Mouse (Mus musculus): Measurements from ENCODE around the gene Ccdc58. TPM values are rescaled to one million over a fixed set of nuclear protein-coding genes. Genes with fewer than 3 reads are reported as not detected.
"Not testable (repeated sequence)": the region's sequence is repeated elsewhere in the genome, so short reads cannot be mapped to it uniquely, and the experiment has no call there.

The Ccdc58 gene
- polyA plus RNA-seq, 2 experiments from 2014 or later, result 19.6 to 33.4 TPM

DNA sequence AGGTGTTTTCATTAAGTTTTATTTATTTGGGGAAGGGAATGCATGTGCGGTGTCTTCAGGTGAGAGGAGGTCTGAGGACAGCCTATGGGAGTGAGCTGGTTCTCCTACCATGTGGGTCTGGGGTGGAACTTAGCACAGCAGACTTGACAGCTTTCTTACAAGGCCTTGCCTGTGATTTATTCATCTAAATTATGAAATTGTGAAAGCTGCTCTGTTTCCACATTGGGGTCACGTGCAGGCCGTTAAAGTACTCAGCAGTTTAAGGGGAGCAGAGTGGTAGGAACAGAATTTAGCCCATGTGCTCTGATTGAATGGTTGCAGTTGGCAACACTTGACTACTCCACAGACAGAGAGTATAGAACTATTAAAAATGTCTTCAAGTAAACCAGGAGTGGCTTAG lies 8.4 kb downstream of the Ccdc58 start:
- ATAC-seq, result no peak

DNA sequence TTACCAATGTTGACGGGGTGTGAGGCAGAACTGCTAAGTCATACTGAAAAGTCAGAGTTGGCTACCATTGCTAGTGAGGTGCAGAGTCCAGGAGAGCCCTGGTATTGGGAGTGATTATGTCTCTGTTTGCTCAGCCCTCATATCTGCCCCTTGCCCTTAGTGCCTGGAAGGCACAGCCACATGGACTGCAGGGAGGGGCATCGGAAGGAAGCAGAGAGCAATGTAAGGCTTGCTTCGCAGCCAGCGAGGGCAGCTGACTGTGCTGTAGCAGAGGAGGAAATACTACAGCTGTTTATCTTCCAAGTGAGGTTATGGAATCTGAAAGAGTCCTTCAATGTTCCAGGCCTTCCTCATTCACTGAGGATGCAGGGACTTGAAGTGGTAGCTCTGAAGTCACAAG lies 16.4 kb downstream of the Ccdc58 start:
- ATAC-seq, result no peak

DNA sequence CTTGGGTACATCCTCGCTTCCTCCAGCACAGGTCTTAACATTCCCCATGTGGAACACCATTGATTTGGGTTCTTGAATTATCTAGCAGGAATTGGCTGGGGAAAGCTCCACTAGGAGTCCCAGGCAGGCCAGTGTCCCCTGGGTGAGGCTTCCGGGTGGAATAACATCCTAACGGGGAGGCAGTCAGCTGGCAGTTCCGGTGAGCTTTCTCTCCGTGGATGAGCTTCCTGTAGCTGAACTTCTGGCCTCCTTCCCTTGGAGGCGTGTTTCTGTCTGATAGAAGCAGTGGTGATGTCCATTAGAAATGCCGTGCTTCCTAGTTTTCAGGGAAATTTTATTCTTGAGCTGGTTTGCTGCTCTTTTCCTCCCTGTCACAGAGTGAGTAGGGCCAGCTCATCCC lies 17.6 kb downstream of the Ccdc58 start:
- no peak for ATAC-seq

DNA sequence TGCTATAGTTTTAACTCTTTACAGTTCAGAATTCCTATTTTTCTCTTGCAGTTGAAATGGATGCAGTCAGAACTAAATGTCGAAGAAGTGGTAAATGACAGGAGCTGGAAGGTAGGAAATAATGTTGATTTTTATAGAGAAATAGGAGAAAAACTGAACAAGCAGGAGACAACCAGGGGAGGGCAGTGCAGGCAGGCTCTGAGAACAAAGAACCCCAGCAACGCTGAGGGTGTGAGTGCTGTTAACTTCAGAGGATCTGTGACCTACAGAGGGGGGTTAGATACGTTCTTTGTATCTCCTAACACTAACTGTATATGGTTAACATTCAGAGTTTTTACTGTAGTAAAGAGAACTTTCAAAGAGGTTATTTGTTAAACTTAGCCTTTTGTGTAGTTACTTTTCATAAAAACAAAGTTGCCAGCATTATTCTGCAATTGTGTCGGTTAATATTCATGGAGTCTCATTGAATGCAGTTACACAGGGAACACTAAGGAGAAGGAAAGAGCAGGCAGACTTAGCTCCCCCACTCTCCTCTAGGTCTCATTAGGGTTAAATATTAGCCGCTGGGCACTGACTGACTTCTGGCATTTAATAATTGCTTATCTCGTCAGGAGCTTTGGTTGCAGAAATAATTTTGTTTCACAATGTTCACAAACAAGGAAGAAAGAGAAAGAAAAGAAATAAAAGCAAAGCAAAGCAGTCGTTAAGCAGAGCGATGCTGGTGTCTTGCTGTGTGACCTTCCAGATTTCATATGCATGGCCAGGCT lies 18.5 kb downstream of the Ccdc58 start:
- no peak for ATAC-seq

DNA sequence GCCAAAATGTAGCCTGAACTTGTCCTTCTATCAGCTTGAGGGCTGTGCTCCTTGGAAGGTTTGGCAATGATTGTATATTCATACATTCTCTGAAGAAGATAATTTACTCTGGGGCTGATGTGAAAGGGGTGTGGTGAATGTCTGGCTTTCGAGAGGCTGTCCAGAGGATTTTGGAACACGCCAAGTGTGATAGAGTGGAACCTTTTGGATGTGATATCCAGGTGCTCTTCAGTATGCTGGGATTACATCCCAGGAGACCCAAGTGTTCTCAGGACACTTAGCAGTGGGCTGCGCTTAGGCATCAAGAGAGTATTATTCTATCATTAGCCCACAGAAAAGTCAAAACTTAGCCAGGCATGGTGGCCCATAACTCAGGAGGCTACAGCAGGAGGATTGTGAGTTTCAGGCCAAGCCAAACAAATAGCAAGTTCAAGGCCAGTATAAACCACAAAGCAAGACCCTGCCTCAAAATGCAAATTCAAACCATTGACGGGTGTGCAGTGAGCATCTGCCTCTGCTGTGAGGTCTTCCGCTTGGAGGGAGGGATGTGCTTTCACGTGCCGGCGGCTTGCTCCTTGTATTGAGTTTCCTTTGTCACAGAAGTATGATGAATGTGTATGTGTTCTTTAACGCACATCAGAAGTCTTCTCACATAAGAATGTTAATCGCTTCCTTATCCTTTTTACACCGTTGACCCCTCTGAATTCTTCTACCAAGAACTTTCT lies 19.5 kb downstream of the Ccdc58 start:
- no peak for ATAC-seq

DNA sequence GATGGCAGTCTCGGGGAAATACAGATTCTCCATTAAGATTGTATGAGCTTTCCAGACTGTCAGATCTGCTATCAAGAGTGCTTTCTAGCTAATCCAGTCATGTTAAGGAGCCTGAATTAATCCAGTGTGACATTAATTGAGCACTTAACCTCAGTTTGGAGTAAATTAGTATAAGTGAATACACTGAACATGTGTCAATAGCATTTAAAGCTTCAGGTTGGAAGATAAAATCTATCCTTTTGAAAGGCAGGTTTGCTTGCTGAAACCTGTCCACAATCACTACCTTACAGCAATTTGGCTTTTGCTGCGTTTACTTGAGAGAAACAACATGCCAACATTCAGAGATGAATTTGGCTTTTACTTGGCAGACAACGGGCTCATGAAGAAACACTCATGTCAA lies 22.6 kb downstream of the Ccdc58 start:
- no peak for ATAC-seq

DNA sequence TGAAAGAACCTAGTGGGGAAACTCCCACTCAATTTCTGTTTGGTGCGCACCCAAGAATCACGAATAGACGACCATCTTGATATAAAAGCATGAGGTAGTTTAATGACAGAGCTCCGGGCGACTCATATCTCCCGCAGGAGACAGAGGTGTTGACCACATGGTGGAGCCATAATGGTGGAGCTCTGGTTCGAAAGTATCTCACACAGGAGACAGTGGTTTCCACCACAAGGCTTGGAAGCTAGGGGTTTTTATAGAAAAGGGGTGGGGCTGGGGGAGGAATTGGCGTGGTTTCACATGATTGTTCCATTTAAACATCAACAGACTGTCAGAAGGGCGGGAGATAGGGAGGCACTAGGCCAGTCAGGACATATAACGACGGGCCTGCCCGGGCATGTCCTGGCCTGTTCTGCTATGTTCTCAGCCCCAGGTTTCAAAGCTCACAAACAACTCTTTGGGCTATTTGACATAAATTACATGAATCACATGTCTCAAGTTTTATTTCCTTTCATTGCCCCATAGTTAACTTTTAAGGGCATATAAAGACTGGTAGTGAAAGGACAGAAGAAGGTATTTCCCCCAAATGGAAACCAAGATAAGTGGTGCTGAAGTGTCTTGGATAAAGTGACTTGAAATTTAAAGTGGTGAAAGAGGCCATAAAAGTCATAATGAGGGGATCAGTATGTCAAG lies 26.5 kb downstream of the Ccdc58 start:
- not testable (repeated sequence) for ATAC-seq

DNA sequence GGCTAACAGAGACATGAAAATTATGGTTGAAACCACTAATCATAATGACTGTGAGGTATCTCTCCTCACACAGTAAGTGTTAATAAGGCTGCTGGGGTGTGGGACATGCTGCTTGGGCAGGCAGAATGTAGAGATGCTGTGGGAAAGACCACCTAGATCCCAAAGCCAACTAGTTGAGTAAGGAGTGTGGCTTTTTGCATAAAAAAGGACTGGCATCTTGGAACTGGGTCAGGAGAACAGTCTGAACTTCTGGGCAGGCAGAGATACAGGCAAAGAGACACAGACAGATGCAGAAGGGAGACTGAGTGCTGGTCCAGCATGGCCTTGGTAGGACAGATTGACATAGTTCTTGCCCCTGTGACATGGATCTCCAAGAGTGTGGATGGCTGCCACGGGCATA lies 30.0 kb downstream of the Ccdc58 start:
- ATAC-seq, result no peak

DNA sequence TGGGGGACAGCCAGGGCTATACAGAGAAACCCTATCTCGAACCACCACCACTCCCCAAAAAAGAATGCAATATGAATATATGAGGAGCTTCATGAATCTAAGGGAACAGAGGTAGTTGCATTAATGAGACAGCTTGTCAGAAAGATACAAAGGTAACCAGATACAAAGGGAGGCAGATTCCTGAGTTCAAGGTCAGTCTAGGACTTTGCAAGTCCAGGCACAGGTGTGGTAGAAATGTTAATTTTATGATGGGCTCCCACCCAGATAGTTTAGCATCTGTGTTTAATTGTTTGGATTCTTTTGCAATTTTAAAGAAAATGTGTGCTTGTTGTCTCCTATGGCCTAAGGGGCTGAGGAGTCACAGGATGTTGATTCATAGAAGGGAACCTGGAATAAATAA lies 30.7 kb downstream of the Ccdc58 start:
- no peak for ATAC-seq

DNA sequence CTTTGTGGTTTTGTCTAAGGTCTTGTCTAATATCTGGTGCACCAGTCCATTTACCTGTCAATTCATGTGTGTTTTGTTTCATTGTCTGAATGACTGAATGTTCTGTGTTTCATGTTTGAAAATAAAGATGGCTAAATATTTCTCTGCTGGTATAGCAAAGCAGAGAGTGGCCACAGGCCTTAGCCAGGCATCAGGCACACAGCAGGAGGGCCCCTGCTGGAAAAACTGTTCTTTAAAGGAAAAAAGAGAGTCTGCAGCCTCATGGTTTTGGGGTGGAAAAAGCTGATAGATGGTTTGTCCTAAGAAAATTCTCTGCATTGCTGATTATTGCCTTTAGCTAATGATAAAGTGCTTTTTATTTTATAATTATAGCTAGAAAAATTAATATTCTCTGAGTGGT lies 40.0 kb downstream of the Ccdc58 start:
- not testable (repeated sequence) for ATAC-seq

DNA sequence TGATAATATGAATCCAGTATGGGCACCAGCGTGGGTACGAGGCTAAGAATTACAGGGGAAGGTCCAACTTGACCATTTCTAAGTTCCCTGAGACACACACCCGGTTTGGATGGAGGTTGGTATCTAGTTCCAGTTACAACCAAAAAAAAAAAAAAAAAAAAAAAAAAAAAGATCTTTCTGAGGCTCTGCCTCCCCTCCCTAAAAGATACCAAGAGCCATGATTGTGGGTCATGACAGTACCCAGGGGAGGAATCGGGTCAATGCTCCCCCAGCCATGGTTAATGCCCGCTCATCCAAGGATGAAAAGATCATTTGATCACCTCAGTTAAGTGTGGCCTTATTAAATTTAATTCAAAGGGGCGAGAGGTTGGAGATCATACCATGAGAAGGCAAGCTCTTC lies 44.3 kb downstream of the Ccdc58 start:
- not testable (repeated sequence) for ATAC-seq

DNA sequence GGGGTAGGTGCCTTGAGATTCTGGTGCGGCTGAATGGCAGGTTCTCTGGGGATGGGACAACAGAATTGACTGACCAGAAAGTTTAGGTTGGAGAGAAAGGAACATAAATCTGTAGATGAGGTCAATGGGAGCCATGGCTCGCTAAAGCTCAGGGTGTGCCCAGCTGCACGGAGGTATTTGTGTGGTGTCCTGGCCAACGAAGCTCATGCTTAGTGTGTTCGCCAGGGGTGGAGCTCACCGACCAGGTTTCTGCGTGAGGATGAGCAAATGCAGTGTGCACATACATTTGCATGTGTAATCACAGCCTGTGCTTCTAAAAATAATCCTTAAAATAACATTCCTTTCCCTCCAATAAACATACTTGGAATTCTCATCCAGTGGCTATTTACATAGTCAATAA lies 56.6 kb downstream of the Ccdc58 start:
- ATAC-seq, result no peak

DNA sequence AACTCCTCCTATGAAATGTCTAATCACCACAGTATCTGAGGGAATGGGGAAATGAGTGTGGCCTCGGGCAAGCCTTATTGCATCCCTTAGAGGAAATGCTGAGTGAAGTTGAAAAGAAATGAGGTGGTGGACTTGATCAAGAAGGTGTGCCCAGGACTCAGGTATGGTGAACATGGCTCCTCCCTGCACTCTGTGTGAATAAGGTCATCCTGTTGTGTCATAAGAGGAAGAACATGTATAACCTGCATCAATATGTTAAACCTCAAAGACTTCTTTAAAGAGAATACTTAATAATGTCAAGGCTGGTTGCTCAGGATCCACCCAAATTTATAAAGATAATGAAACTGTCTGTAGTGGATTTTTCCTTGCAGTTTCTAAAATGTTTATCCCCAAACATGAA lies 59.7 kb downstream of the Ccdc58 start, which contains the start of gene Csta1:
TSS of gene Csta1 (minus strand) at position 101 of the 400 bp plus-strand sequence.
- no peak for ATAC-seq

DNA sequence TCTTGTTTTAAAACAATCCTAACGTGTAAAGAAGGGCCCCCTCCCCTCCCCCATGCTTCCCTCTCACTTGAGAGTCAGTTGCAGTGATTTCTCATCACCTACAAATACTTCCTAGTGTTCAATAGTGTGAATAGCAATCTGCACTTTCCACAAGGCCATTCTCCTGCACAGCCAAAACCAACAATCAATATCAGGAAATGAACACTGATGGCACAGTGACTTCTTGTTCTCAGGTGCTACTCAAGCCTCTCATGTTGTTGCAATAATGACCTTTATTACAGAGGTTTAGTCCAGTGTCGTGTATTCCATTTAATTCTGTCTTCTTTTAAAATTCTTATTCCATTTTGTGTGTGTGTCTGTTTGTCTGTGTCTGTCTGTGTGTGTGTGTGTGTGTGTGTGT lies 66.7 kb downstream of the Ccdc58 start:
- no peak for ATAC-seq

Other genes with a start within 250 kb of the Ccdc58 start
- gene Parp14, start 200.1 kb upstream of the Ccdc58 start, polyA plus RNA-seq (2017; shearing (Covaris generic)), result 10 to 100 TPM; 38.7 to 42.6 TPM
- gene Parp9, start 133.2 kb upstream of the Ccdc58 start, polyA plus RNA-seq (2017; shearing (Covaris generic)), result 10 to 100 TPM; 83.1 to 86.9 TPM
- 10 to 100 TPM; 61.6 to 62.8 TPM for gene Dtx3l, start 132.5 kb upstream of the Ccdc58 start, polyA plus RNA-seq (2017; shearing (Covaris generic))
- 10 to 100 TPM; 39.4 to 45.3 TPM for gene Kpna1, start 92.9 kb upstream of the Ccdc58 start, polyA plus RNA-seq (2017; shearing (Covaris generic))
- gene Wdr5b, start 30.5 kb upstream of the Ccdc58 start, polyA plus RNA-seq (2017; shearing (Covaris generic)), result 1 to 10 TPM; 6.6 to 7.8 TPM
- 100 to 1,000 TPM in 1 of 2 experiments, 10 to 100 TPM in 1; 91.6 to 121 TPM for gene Fam162a, start 91 bp upstream of the Ccdc58 start, polyA plus RNA-seq (2017; shearing (Covaris generic))
- under 1 TPM in 1 of 2 experiments, not detected in 1; 0.37 TPM for gene Csta1, start 59.6 kb downstream of the Ccdc58 start, polyA plus RNA-seq (2017; shearing (Covaris generic))
- not detected for gene Stfa2l1, start 85.1 kb downstream of the Ccdc58 start, polyA plus RNA-seq (2017; shearing (Covaris generic))
- gene Gm5483, start 112.5 kb downstream of the Ccdc58 start, polyA plus RNA-seq (2017; shearing (Covaris generic)), result not detected
- gene Gm5416, start 138.7 kb downstream of the Ccdc58 start, polyA plus RNA-seq (2017; shearing (Covaris generic)), result not detected
- not detected for gene 2010005H15Rik, start 149.8 kb downstream of the Ccdc58 start, polyA plus RNA-seq (2017; shearing (Covaris generic))
- gene Stfa1, start 205.3 kb downstream of the Ccdc58 start, polyA plus RNA-seq (2017; shearing (Covaris generic)), result not detected

Data from activated CD4-positive, CD25-positive, alpha-beta regulatory T cell, adult 4 months (primary cell).